Mouse (Mus musculus) liver, postnatal 0 days (tissue): ENCODE results near the gene Neurl4. TPM values are rescaled to one million over a fixed set of nuclear protein-coding genes. Genes with fewer than 3 reads are reported as not detected.
"Not testable (repeated sequence)": the region's sequence is repeated elsewhere in the genome, so short reads cannot be mapped to it uniquely, and the experiment has no call there.

Experiments
- ATAC-seq: fragments of 200-750 bp; cut with Nextera tagmentation; 2 replicates; pipeline ENCODE4 v1.8.0; 2017; ENCODE audit warnings: mild to moderate bottlenecking, moderate library complexity
- DNase-seq: peaks from one replicate; pipeline ENCODE4 v3.0.0-alpha.2; 2016
- H3K27ac ChIP-seq: fragments of 300-500 bp; sonication (generic); 2 replicates; pipeline ENCODE4 v1.5.1; 2014; ENCODE audit warnings: antibody characterized with exemption, moderate library complexity, mild to moderate bottlenecking, low read depth
- H3K27me3 ChIP-seq: fragments of 300-500 bp; sonication (generic); 2 replicates; pipeline ENCODE4 v1.6.1; 2014; ENCODE audit warnings: low read length, control low read depth, mixed read lengths; ENCODE audit not compliant: insufficient read depth
- H3K36me3 ChIP-seq: fragments of 300-500 bp; sonication (generic); replicated peaks from 2 replicates; pipeline ENCODE4 v1.6.1; 2014; ENCODE audit warnings: mild to moderate bottlenecking, control low read depth, low read length, moderate library complexity, mixed read lengths; ENCODE audit not compliant: insufficient read depth
- H3K4me1 ChIP-seq: fragments of 300-500 bp; sonication (generic); 2 replicates; pipeline ENCODE4 v1.6.1; 2014; ENCODE audit warnings: antibody characterized with exemption, mild to moderate bottlenecking, control low read depth; ENCODE audit not compliant: insufficient read depth
- H3K4me2 ChIP-seq: fragments of 300-500 bp; sonication (generic); 2 replicates; pipeline ENCODE4 v1.6.1; 2014; ENCODE audit warnings: low read depth, mild to moderate bottlenecking, low read length, moderate library complexity, mixed read lengths
- H3K4me3 ChIP-seq: fragments of 300-500 bp; sonication (generic); 2 replicates; pipeline ENCODE4 v1.5.1; 2014; ENCODE audit warnings: low read depth, low read length
- H3K9ac ChIP-seq: fragments of 300-500 bp; sonication (generic); replicated peaks from 2 replicates; pipeline ENCODE4 v1.6.1; 2014; ENCODE audit warnings: mild to moderate bottlenecking, moderate library complexity
- H3K9me3 ChIP-seq: fragments of 300-500 bp; sonication (generic); 2 replicates; pipeline ENCODE4 v1.6.1; 2016; ENCODE audit warnings: mild to moderate bottlenecking, control low read depth, low read length, mixed read lengths
- CTCF ChIP-seq: sonication (generic); IDR thresholded peaks from 2 replicates; pipeline ENCODE4 v1.5.1; 2016; ENCODE audit warnings: antibody characterized with exemption, low read depth
- EP300 ChIP-seq: IDR thresholded peaks from 2 replicates; pipeline ENCODE4 v1.6.1; 2016; ENCODE audit warnings: antibody characterized with exemption, low read depth, mild to moderate bottlenecking
- WGBS: fragments of 180-500 bp; shearing (Covaris S2); extraction: QIAGEN DNeasy Blood & Tissue Kit; methylation state at CpG from one replicate; pipeline ENCODE4 v1.1.7; 2014; ENCODE audit not compliant: insufficient replicate concordance; 5-methylcytosine and 5-hydroxymethylcytosine counted together
- polyA plus RNA-seq: library from polyadenylated mRNA; unstranded; fragments of >200 nt; fragmentation: Nextera tagmentation; extraction: Ambion mirVana; gene quantifications from 2 replicates; pipeline ENCODE4 v1.2.1, GENCODE M21; 2015

The Neurl4 gene
- polyA plus RNA-seq, 1 experiment from 2014 or later: 1.4 TPM

DNA sequence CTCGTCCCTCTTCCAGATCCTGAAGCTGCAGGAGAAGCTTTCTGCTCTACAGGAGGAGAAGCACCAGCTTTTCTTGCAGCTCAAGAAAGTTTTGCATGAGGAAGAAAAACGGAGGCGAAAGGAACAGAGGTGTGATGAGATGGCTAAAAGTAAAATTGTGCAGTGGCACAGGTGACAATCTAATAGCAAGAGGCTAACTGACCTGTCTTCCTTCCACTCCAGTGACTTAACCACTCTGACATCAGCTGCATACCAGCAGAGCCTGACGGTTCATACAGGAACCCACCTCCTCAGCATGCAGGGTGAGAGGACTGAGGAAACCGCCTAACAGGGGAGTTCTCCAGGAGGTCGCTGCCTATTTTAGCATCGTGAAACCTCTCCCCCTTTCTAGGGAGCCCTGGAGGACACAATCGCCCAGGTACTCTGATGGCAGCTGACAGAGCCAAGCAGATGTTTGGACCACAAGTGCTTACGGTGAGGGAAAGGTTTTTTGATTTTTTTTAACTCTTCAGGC lies 14.1 kb downstream of the Neurl4 start:
- peaks cover 66% of the 10 kb centered on the region for H3K36me3 ChIP-seq
- 29% methylated on average over 9 of the region's 9 CpGs for WGBS

DNA sequence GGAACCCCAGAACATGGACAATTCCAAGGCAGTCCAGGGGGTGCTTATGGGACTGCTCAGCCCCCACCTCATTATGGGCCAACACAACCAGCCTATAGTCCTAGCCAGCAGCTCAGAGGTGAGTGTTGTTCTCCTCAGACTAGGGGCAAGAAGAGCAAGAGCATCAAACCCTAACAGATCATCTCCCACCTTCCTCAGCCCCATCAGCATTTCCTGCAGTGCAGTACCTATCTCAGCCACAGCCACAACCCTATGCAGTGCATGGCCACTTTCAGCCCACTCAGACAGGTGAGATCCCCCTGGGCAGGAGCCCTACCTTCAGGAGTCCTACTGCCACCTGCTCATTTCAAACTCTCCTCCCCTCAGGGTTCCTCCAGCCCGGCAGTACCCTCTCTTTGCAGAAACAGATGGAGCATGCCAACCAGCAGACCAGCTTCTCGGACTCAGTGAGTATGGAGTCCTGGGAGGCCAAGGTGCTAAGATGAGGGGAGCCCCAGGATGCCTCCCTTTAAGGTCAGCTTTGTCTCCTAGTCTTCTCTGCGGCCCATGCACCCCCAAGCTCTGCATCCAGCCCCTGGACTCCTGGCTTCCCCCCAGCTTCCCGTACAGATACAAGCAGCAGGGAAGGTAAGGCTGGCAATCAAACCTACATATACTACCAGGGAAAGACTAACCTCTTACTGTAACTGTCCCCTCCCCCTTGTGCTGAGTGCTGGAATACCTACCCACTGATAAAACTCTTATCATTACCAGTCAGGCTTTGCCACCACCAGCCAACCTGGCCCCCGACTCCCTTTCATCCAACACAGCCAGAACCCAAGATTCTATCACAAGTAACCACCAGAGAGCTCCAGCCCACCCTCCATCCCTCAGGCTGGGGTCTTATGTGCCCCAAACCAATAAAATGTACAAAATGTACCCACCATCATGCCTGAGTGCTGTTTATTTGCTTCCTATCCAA lies 15.1 kb downstream of the Neurl4 start:
- Histone ChIP-seq H3K9me3 (no peaks in the 10 kb centered on the region), H3K4me1 (peaks cover 53% of the 10 kb centered on the region), H3K27ac (peak overlapping the region; percentile 90), H3K36me3 (peaks cover 56% of the 10 kb centered on the region), H3K4me2 (peak overlapping the region; percentile 99), H3K4me3 (peak overlapping the region; percentile 97), H3K9ac (peak overlapping the region; percentile 93), H3K27me3 (no peaks in the 10 kb centered on the region)
- peak; percentile 54 for DNase-seq
- 49% methylated on average over 5 of the region's 5 CpGs for WGBS
- peak; percentile 14 for ATAC-seq
- TF ChIP-seq EP300: peak; percentile 94
- TF ChIP-seq CTCF: no peak

More for the DNA sequence above, 14.1 kb downstream of the Neurl4 start:
- ATAC-seq (no peak), DNase-seq (peak; percentile 15)
- Histone ChIP-seq H3K4me1 (peaks cover 53% of the 10 kb centered on the region), H3K27me3 (no peaks in the 10 kb centered on the region), H3K9me3 (no peaks in the 10 kb centered on the region), H3K9ac (peak overlapping the region; percentile 93), H3K4me3 (peak overlapping the region; percentile 97), H3K4me2 (peak overlapping the region; percentile 99), H3K27ac (peak overlapping the region; percentile 90)
- TF ChIP-seq EP300: no peak
- TF ChIP-seq CTCF: no peak

DNA sequence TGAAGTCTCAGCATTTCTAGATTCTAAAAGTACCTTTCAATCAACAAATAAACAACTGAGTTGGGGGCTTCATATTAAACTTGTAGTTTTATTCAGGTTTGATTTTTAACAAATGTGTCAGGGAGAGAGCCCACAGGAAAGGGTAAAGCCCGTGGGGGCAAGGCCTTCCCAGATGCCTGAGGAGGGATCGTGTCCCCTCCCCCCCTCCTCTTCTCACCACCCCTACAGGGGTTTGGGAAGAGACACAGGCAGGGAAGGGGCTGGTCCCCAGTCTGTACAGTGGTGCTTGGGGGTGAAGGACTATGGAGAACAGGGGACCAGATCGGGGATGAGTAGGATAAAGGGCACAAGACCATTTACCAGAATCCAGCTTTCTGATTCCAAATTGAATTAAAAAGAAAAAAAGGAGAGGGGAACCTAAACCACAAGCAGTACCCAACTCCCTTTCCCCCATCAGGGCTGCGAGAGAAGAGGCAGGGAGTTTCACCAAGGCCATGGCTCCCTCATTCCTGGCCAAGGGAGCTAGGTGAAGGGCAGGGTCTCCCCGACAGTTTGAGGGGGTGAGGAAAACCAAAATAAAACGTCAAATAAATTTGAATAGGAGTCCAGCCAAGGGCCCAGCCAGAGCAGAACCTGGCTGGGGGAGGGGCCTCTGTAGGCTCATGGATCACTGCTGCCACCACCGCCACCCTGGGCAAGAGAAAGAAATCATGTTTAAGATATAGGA lies 15.9 kb downstream of the Neurl4 start:
- Histone ChIP-seq H3K27ac (peak overlapping the region; percentile 90), H3K4me3 (peak overlapping the region; percentile 97), H3K4me2 (peak overlapping the region; percentile 99), H3K36me3 (peaks cover 48% of the 10 kb centered on the region), H3K9ac (peak overlapping the region; percentile 93), H3K4me1 (peaks cover 53% of the 10 kb centered on the region)
- ATAC-seq, H3K9me3 ChIP-seq, H3K27me3 ChIP-seq: not testable (repeated sequence)
- DNase-seq: peak; percentile 18
- WGBS: 53% methylated on average over 7 of the region's 7 CpGs

DNA sequence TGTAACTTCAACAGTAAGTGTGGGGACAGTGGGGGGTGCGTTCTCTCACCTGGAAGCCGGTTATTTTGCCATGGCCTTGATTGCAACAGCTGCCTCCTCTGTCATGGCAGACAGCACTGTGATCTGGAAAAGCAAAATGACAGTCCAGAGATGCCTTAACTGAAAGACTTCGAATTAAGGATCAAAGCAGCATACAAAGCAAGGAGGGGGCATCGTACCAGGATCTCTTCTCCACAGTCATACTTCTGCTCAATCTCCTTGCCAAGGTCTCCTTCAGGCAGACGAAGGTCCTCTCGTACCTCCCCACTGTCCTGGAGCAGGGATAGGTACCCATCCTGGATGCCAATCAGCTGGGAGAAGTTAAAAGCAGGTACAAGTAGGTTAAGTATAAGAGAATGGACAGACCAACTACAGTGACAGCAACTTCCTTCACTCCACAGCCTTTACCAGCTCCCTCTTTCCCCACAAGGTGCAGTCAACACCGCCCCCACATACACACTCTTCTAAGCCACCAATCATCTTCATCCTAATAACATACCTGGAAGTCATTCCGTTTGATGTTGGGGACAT lies 16.6 kb downstream of the Neurl4 start:
- H3K4me1 ChIP-seq: peaks cover 57% of the 10 kb centered on the region
- TF ChIP-seq EP300: no peak
- no peak for TF ChIP-seq CTCF
- 74% methylated on average over 8 of the region's 8 CpGs for WGBS
- H3K9ac ChIP-seq: peak overlapping the region; percentile 93
- DNase-seq (no peak), ATAC-seq (no peak)
- H3K27ac ChIP-seq: peak overlapping the region; percentile 90
- peaks cover 42% of the 10 kb centered on the region for H3K36me3 ChIP-seq
- H3K9me3 ChIP-seq: no peaks in the 10 kb centered on the region
- no peak overlapping the region for H3K4me3 ChIP-seq
- H3K4me2 ChIP-seq: peak overlapping the region; percentile 99; the same call in 1 of the 2 replicates
- H3K27me3 ChIP-seq: no peaks in the 10 kb centered on the region

DNA sequence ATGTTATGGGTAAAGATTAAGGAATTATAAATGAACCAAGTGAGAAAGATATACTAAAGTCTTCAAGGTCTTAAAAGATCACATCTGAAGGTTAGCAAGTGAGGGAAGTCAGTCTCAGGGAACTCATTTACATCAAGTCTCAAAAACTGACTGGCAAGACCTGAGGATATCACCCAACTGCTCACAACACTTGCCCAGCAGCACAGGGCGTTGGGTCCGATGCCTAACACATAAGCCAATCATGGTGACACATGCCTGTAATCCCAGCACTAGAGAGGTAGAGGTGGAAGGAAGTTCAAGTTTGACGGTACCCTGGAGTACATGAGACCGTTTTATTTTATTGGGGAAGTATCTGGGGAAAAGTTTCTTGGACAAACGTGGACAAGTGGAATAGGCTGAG lies 17.2 kb downstream of the Neurl4 start:
- no peaks in the 10 kb centered on the region for H3K27me3 ChIP-seq
- H3K9me3 ChIP-seq: no peaks in the 10 kb centered on the region
- ATAC-seq (no peak), DNase-seq (peak; percentile 11)
- H3K9ac ChIP-seq: no peak overlapping the region
- peak overlapping the region; percentile 35; the same call in 1 of the 2 replicates for H3K27ac ChIP-seq
- TF ChIP-seq EP300: no peak
- TF ChIP-seq CTCF: no peak
- 72% methylated on average over 5 of the region's 5 CpGs for WGBS
- H3K36me3 ChIP-seq: peaks cover 41% of the 10 kb centered on the region
- H3K4me2 ChIP-seq: 0 out of 2 replicates have a peak overlapping the region, but pooled peaks have one; percentile 99
- H3K4me3 ChIP-seq: no peak overlapping the region
- peaks cover 64% of the 10 kb centered on the region for H3K4me1 ChIP-seq

DNA sequence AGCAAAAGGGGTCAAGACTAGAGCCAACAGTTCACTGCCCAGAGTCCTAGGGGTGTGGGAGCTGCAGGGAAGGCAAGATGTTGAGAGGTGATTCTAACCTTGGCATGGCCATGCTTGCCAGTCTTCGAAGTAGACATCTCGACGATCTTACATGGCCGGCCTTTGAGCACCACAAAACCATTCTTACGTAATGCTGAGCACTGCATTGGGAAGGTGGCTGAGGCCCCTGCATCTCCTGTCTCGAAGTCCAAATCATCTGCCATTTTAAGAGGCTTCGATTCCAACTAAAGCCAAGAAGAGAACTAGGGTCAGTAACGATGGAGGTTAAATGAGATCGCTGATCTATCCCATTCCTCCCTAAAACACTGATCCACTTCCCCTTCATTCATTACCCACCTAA lies 18.2 kb downstream of the Neurl4 start:
- Histone ChIP-seq H3K9me3 (no peaks in the 10 kb centered on the region), H3K36me3 (peaks cover 41% of the 10 kb centered on the region), H3K27me3 (no peaks in the 10 kb centered on the region), H3K4me1 (peaks cover 61% of the 10 kb centered on the region), H3K4me2 (peak overlapping the region; percentile 92), H3K9ac (peak overlapping the region; percentile 91), H3K4me3 (peak overlapping the region; percentile 96), H3K27ac (peak overlapping the region; percentile 100)
- TF ChIP-seq EP300 (no peak), CTCF (no peak)
- DNase-seq: peak; percentile 13
- 47% methylated on average over 9 of the region's 9 CpGs for WGBS
- no peak for ATAC-seq
